In genomic region chr6:146901929-146902328, GRCm38 (mm10) we compare ENCODE assay signal across 25 mouse cellular contexts. TPM values are rescaled to one million over a fixed set of nuclear protein-coding genes. Genes with fewer than 3 reads are reported as not detected.
DNase-seq lines count a peak whose midpoint lies in the region; ATAC-seq and TF ChIP-seq lines count a peak whose summit lies in the region.
"Had no signal": no experiment of that assay in that cellular context is flagged by ENCODE, and none has a peak within 500 bp of the region (broad histone marks: within the 10 kb centered on the region; RNA-seq: fewer than 3 reads in every experiment).

No protein-coding gene starts in this region.

- no peak overlapping the region for H3K9ac ChIP-seq in liver, postnatal 0 days (replicated peaks)
- H3K9ac ChIP-seq in liver, embryonic 11.5 days (ENCODE audit: low read depth, low read length), result no peak overlapping the region
- H3K9ac ChIP-seq: heart, embryonic 13.5 days; hindbrain, embryonic 12.5 days had no signal

- H3K36me3 ChIP-seq in liver, postnatal 0 days (replicated peaks; ENCODE audit: insufficient read depth, low read length), result no peaks in the 10 kb centered on the region
- no peaks in the 10 kb centered on the region for H3K36me3 ChIP-seq in liver, embryonic 11.5 days (ENCODE audit: control insufficient read depth, insufficient read depth, low read length)
- H3K36me3 ChIP-seq: hindbrain, embryonic 12.5 days had no signal

- no peaks in the 10 kb centered on the region for H3K27me3 ChIP-seq in liver, postnatal 0 days (ENCODE audit: insufficient read depth, low read length)
- no peaks in the 10 kb centered on the region for H3K27me3 ChIP-seq in liver, embryonic 11.5 days (replicated peaks; ENCODE audit: control insufficient read depth, insufficient read depth, low read length)
- H3K27me3 ChIP-seq: heart, embryonic 13.5 days; hindbrain, embryonic 12.5 days had no signal

- ATAC-seq in liver, postnatal 0 days, result no peak
- no peak for ATAC-seq in liver, embryonic 11.5 days (replicated peaks; ENCODE audit: low FRiP score)
- ATAC-seq: activated CD4-positive, CD25-positive, alpha-beta regulatory T cell, adult 4 months; forebrain, embryonic 14.5 days; hindbrain, embryonic 16.5 days; inflammation-experienced regulatory T-cells, adult 6 months had no signal

- peak; percentile 62 for DNase-seq in heart, adult 11 months
- no peak for DNase-seq in heart, adult 18-20 months
- no peak for DNase-seq in liver, postnatal 0 days
- no peak for DNase-seq in liver, embryonic 11.5 days (ENCODE audit: low spot score)
- DNase-seq in ES-CJ7 (ENCODE audit: low read depth, low spot score), result peak; percentile 42
- DNase-seq in urinary bladder, adult 2 months (ENCODE audit: low spot score), result no peak
- no peak for DNase-seq in kidney, postnatal 10 days
- DNase-seq: adrenal gland, postnatal 14 days; cerebellum, adult 2 months; cerebellum, postnatal 10 days; gastrocnemius, postnatal 10 days; heart, postnatal 4 days had no signal

- 85% methylated on average over 4 of the region's 4 CpGs for WGBS in liver, postnatal 0 days (ENCODE audit: insufficient replicate concordance)
- 84% methylated on average over 4 of the region's 4 CpGs for WGBS in liver, embryonic 11.5 days

- no peak overlapping the region for H3K27ac ChIP-seq in liver, postnatal 0 days (ENCODE audit: low read depth)
- no peak overlapping the region for H3K27ac ChIP-seq in liver, embryonic 11.5 days (ENCODE audit: low read depth, low read length)
- peak overlapping the region; percentile 60 for H3K27ac ChIP-seq in brown adipose tissue, adult 24 weeks (replicated peaks; ENCODE audit: low read depth, low read length)
- H3K27ac ChIP-seq: embryonic facial prominence, embryonic 10.5 days; heart, embryonic 13.5 days; hindbrain, embryonic 12.5 days had no signal

- peaks cover 12% of the 10 kb centered on the region for H3K4me1 ChIP-seq in liver, postnatal 0 days (ENCODE audit: insufficient read depth)
- H3K4me1 ChIP-seq in liver, embryonic 11.5 days (replicated peaks; ENCODE audit: control insufficient read depth, insufficient read depth, low read length), result peaks cover 12% of the 10 kb centered on the region
- H3K4me1 ChIP-seq in brown adipose tissue, adult 24 weeks (ENCODE audit: control insufficient read depth, insufficient read depth, insufficient read length, low read length), result peaks cover 50% of the 10 kb centered on the region

- H3K9me3 ChIP-seq in liver, postnatal 0 days (ENCODE audit: low read length), result no peaks in the 10 kb centered on the region
- no peaks in the 10 kb centered on the region for H3K9me3 ChIP-seq in liver, embryonic 11.5 days (ENCODE audit: control insufficient read depth, low read length)
- H3K9me3 ChIP-seq: hindbrain, embryonic 12.5 days had no signal

- TF ChIP-seq CTCF in liver, postnatal 0 days (IDR thresholded peaks at IDR 0.05; ENCODE audit: low read depth), result 0 out of 2 replicates have a peak, but pooled peaks have one; percentile 13

- H3K4me2 ChIP-seq in liver, postnatal 0 days (ENCODE audit: low read depth, low read length), result no peak overlapping the region
- H3K4me2 ChIP-seq in liver, embryonic 11.5 days, result no peak overlapping the region
- H3K4me2 ChIP-seq: heart, embryonic 13.5 days; hindbrain, embryonic 12.5 days had no signal

- no peak for TF ChIP-seq EP300 in liver, postnatal 0 days (IDR thresholded peaks at IDR 0.05; ENCODE audit: low read depth)

- no peak overlapping the region for H3K4me3 ChIP-seq in liver, postnatal 0 days (ENCODE audit: low read depth, low read length)
- H3K4me3 ChIP-seq in liver, embryonic 11.5 days (ENCODE audit: low read depth, low read length), result no peak overlapping the region
- H3K4me3 ChIP-seq in brown adipose tissue, adult 24 weeks (ENCODE audit: insufficient read depth, low read depth, low read length), result no peak overlapping the region
- H3K4me3 ChIP-seq: embryonic facial prominence, embryonic 10.5 days; heart, embryonic 13.5 days; hindbrain, embryonic 12.5 days had no signal

RNA-seq across cellular contexts. Expression of gene Ppfibp1, which starts 13.6 kb away (rescaled TPM):
- 100 to 1,000 TPM; 115 to 130 TPM for total RNA-seq in heart, adult 18-20 months (2021)
- polyA plus RNA-seq in liver, postnatal 0 days (2015; fragmentation: Nextera tagmentation; extraction: Ambion mirVana), result 8.9 and 11.3 TPM in 2 replicates
- polyA plus RNA-seq in liver, embryonic 11.5 days (2014; fragmentation: Nextera tagmentation; extraction: Ambion mirVana), result 31.1 and 33.1 TPM in 2 replicates
- 23.7 and 25.4 TPM in 2 replicates for polyA plus RNA-seq in brown adipose tissue, adult 24 weeks (2012; ENCODE audit: insufficient read depth, insufficient read length, missing spikeins)
- polyA plus RNA-seq in urinary bladder, adult 2 months (2012; rRNA removed), result 64.0 TPM in 2 replicates

RNA-seq across cellular contexts. Expression of gene Smco2, which starts 52.0 kb away (rescaled TPM):
- total RNA-seq in heart, adult 18-20 months (2021), result 1 to 10 TPM; 2.2 TPM
- not detected in 2 replicates for polyA plus RNA-seq in liver, postnatal 0 days (2015; fragmentation: Nextera tagmentation; extraction: Ambion mirVana)
- polyA plus RNA-seq in liver, embryonic 11.5 days (2014; fragmentation: Nextera tagmentation; extraction: Ambion mirVana), result not detected in 2 replicates
- not detected in 2 replicates for polyA plus RNA-seq in brown adipose tissue, adult 24 weeks (2012; ENCODE audit: insufficient read depth, insufficient read length, missing spikeins)
- not detected in 2 replicates for polyA plus RNA-seq in urinary bladder, adult 2 months (2012; rRNA removed)
- total RNA-seq: adrenal gland, adult 18-20 months; adrenal gland, postnatal 14 days; ES-E14; gastrocnemius, postnatal 10 days; gastrocnemius, postnatal 4 days had no signal
- polyA plus RNA-seq: activated CD4-positive, CD25-positive, alpha-beta regulatory T cell, adult 4 months; C2C12; cerebellum, adult 2 months; embryonic facial prominence, embryonic 10.5 days; embryonic facial prominence, embryonic 14.5 days; forebrain, embryonic 14.5 days; heart, embryonic 13.5 days; hindbrain, embryonic 12.5 days; hindbrain, embryonic 16.5 days; inflammation-experienced regulatory T-cells, adult 6 months had no signal

RNA-seq across cellular contexts. Expression of gene 1700034J05Rik, which starts 52.3 kb away (rescaled TPM):
- total RNA-seq in heart, adult 18-20 months (2021), result not detected
- polyA plus RNA-seq in liver, postnatal 0 days (2015; fragmentation: Nextera tagmentation; extraction: Ambion mirVana), result 0.05 TPM in 1 of 2 replicates, not detected in the other
- 0.08 and 0.17 TPM in 2 replicates for polyA plus RNA-seq in liver, embryonic 11.5 days (2014; fragmentation: Nextera tagmentation; extraction: Ambion mirVana)
- polyA plus RNA-seq in brown adipose tissue, adult 24 weeks (2012; ENCODE audit: insufficient read depth, insufficient read length, missing spikeins), result not detected in 2 replicates
- polyA plus RNA-seq in urinary bladder, adult 2 months (2012; rRNA removed), result not detected in 2 replicates
- total RNA-seq: adrenal gland, adult 18-20 months; adrenal gland, postnatal 14 days; gastrocnemius, postnatal 10 days; gastrocnemius, postnatal 4 days; heart, postnatal 4 days had no signal
- polyA plus RNA-seq: activated CD4-positive, CD25-positive, alpha-beta regulatory T cell, adult 4 months; cerebellum, adult 2 months; forebrain, embryonic 14.5 days had no signal

Comparison
In these comparisons a context has a peak if more than half of its experiments do, and no peak if none do; other contexts are left out.
1. DNase-seq: peak in heart, adult 11 months (single experiment) and ES-CJ7 (single experiment); none in heart, adult 18-20 months (0 of 2), liver, postnatal 0 days (single experiment), liver, embryonic 11.5 days (single experiment), urinary bladder, adult 2 months (single experiment) and kidney, postnatal 10 days (single experiment).